Mouse (Mus musculus) embryo, embryonic 11.5 days (tissue): ENCODE measurements around the gene Wars2.

ENCODE experiments used
- DNase-seq: peaks from one replicate; pipeline ENCODE4 v3.0.0-alpha.2; 2012; ENCODE audit warnings: low read depth, low spot score

Gene Wars2

GRCm38 (mm10) chr3:99247996-99248801, 107.3 kb downstream of the Wars2 start:
- no peak for DNase-seq

GRCm38 (mm10) chr3:99248831-99249550, 108.1 kb downstream of the Wars2 start:
- DNase-seq: no peak

GRCm38 (mm10) chr3:99249551-99249870, 108.6 kb downstream of the Wars2 start:
- no peak for DNase-seq

GRCm38 (mm10) chr3:99249906-99250305, 109.0 kb downstream of the Wars2 start:
- DNase-seq: no peak

GRCm38 (mm10) chr3:99251271-99252165, 110.7 kb downstream of the Wars2 start:
- DNase-seq: no peak

- no peak for DNase-seq
These were observed 111.7 kb downstream of the Wars2 start for GRCm38 (mm10) chr3:99252461-99253091.

GRCm38 (mm10) chr3:99253092-99253488, 112.2 kb downstream of the Wars2 start:
- peak; percentile 59 for DNase-seq

GRCm38 (mm10) chr3:99253497-99254451, 112.9 kb downstream of the Wars2 start:
- no peak for DNase-seq

- no peak for DNase-seq
These were observed 113.8 kb downstream of the Wars2 start for GRCm38 (mm10) chr3:99254559-99255151.

GRCm38 (mm10) chr3:99255411-99256365, 114.8 kb downstream of the Wars2 start:
- DNase-seq: no peak

- no peak for DNase-seq
These were observed 115.5 kb downstream of the Wars2 start for GRCm38 (mm10) chr3:99256366-99256750.

GRCm38 (mm10) chr3:99256766-99257165, 115.9 kb downstream of the Wars2 start:
- no peak for DNase-seq

GRCm38 (mm10) chr3:99257586-99258577, 117.0 kb downstream of the Wars2 start:
- DNase-seq: no peak

- DNase-seq: no peak
These were observed 118.9 kb downstream of the Wars2 start for GRCm38 (mm10) chr3:99259741-99260270.

GRCm38 (mm10) chr3:99260395-99260794, 119.5 kb downstream of the Wars2 start:
- DNase-seq: no peak

GRCm38 (mm10) chr3:99261371-99261791, 120.5 kb downstream of the Wars2 start:
- no peak for DNase-seq

- no peak for DNase-seq
These were observed 121.1 kb downstream of the Wars2 start for GRCm38 (mm10) chr3:99261986-99262385.
